Comparison of ENCODE assay signal across 10 mouse cellular contexts in genomic region chr4:139833036-139833634, GRCm38 (mm10). TPM values are rescaled to one million over a fixed set of nuclear protein-coding genes. Genes with fewer than 3 reads are reported as not detected.
DNase-seq lines count a peak whose midpoint lies in the region; ATAC-seq lines count a peak whose summit lies in the region.
"Had no signal": no experiment of that assay in that cellular context is flagged by ENCODE, and none has a peak within 500 bp of the region (broad histone marks: within the 10 kb centered on the region; RNA-seq: fewer than 3 reads in every experiment).

Pax7 (minus strand) TSS chr4:139833528.

- H3K27ac ChIP-seq in liver, embryonic 12.5 days, result no peak within 1 kb of the TSS
- H3K27ac ChIP-seq in hindbrain, embryonic 15.5 days (replicated peaks), result no peak within 1 kb of the TSS
- no peak within 1 kb of the TSS for H3K27ac ChIP-seq in neural tube, embryonic 14.5 days (ENCODE audit: low read depth, low read length)

- H3K9me3 ChIP-seq in liver, embryonic 12.5 days (replicated peaks), result no peaks in the 10 kb centered on the region
- no peaks in the 10 kb centered on the region for H3K9me3 ChIP-seq in hindbrain, embryonic 15.5 days
- no peaks in the 10 kb centered on the region for H3K9me3 ChIP-seq in neural tube, embryonic 14.5 days (ENCODE audit: control insufficient read depth, low read length)

- H3K4me3 ChIP-seq in liver, embryonic 12.5 days, result no peak within 1 kb of the TSS
- H3K4me3 ChIP-seq in hindbrain, embryonic 15.5 days, result peak within 1 kb of the TSS; percentile 23
- peak within 1 kb of the TSS; percentile 29 for H3K4me3 ChIP-seq in neural tube, embryonic 14.5 days (ENCODE audit: low read depth, low read length)

- peak within 1 kb of the TSS; percentile 10; the same call in 1 of the 2 replicates for H3K4me2 ChIP-seq in liver, embryonic 12.5 days
- peak within 1 kb of the TSS; percentile 41 for H3K4me2 ChIP-seq in hindbrain, embryonic 15.5 days
- H3K4me2 ChIP-seq in neural tube, embryonic 14.5 days (ENCODE audit: low read depth, low read length), result peak within 1 kb of the TSS; percentile 44

- peaks cover 100% of the 10 kb centered on the region for H3K27me3 ChIP-seq in liver, embryonic 12.5 days (replicated peaks)
- peaks cover 80% of the 10 kb centered on the region for H3K27me3 ChIP-seq in hindbrain, embryonic 15.5 days
- H3K27me3 ChIP-seq in neural tube, embryonic 14.5 days (ENCODE audit: control insufficient read depth, insufficient read depth, low read length), result peaks cover 22% of the 10 kb centered on the region

- WGBS in liver, embryonic 12.5 days (ENCODE audit: insufficient replicate concordance), result 2% methylated on average over 37 of the region's 41 CpGs
- 0% methylated on average over 30 of the region's 41 CpGs for WGBS in hindbrain, embryonic 15.5 days
- whole genome bisulfite sequencing in neural tube, embryonic 14.5 days, result under 1% methylated on average over 28 of the region's 41 CpGs

- ATAC-seq in liver, embryonic 12.5 days, result no peak
- ATAC-seq in hindbrain, embryonic 15.5 days (ENCODE audit: low FRiP score, low read depth), result no peak
- no peak for ATAC-seq in neural tube, embryonic 14.5 days (ENCODE audit: low read depth)

- H3K9ac ChIP-seq in liver, embryonic 12.5 days, result no peak within 1 kb of the TSS
- H3K9ac ChIP-seq in hindbrain, embryonic 15.5 days, result no peak within 1 kb of the TSS
- 0 out of 2 replicates have a peak within 1 kb of the TSS, but pooled peaks have one; percentile 25 for H3K9ac ChIP-seq in neural tube, embryonic 14.5 days (replicated peaks; ENCODE audit: low read depth, low read length)

- DNase-seq in adrenal gland, postnatal 10 days, result peak; percentile 27
- no peak for DNase-seq in adrenal gland, postnatal 4 days (ENCODE audit: low spot score in 2 of 2)
- no peak for DNase-seq in liver
- DNase-seq in frontal cortex, postnatal 25 days (ENCODE audit: low spot score in 2 of 2), result no peak
- no peak for DNase-seq in spleen, postnatal 14 days (ENCODE audit: low spot score in 2 of 2)

- H3K4me1 ChIP-seq in liver, embryonic 12.5 days, result no peaks in the 10 kb centered on the region
- peaks cover 25% of the 10 kb centered on the region for H3K4me1 ChIP-seq in hindbrain, embryonic 15.5 days (replicated peaks)
- peaks cover 12% of the 10 kb centered on the region for H3K4me1 ChIP-seq in neural tube, embryonic 14.5 days (ENCODE audit: control insufficient read depth, insufficient read depth, low read length)

- H3K36me3 ChIP-seq in liver, embryonic 12.5 days, result no peaks in the 10 kb centered on the region
- H3K36me3 ChIP-seq in hindbrain, embryonic 15.5 days, result no peaks in the 10 kb centered on the region
- H3K36me3 ChIP-seq in neural tube, embryonic 14.5 days (ENCODE audit: control insufficient read depth, insufficient read depth, low read length), result no peaks in the 10 kb centered on the region

RNA-seq across cellular contexts. Expression of gene Pax7, which starts in this region (rescaled TPM):
- total RNA-seq in adrenal gland, postnatal 10 days (2021), result under 1 TPM; 0.15 to 0.64 TPM
- under 1 TPM; 0.11 to 0.40 TPM for total RNA-seq in adrenal gland, postnatal 4 days (2021)
- polyA plus RNA-seq in liver, embryonic 12.5 days (2016; fragmentation: Nextera tagmentation; extraction: Ambion mirVana), result 0.07 TPM in 1 of 2 replicates, not detected in the other
- polyA plus RNA-seq in hindbrain, embryonic 15.5 days (2015; fragmentation: Nextera tagmentation; extraction: Ambion mirVana), result 0.39 and 1.1 TPM in 2 replicates
- polyA plus RNA-seq in neural tube, embryonic 14.5 days (2014; fragmentation: Nextera tagmentation; extraction: Ambion mirVana), result 0.19 and 0.27 TPM in 2 replicates
- total RNA-seq: adrenal gland, postnatal 36 days; left cerebral cortex, postnatal 14 days had no signal

Comparison
In these comparisons a context has a peak if more than half of its experiments do, and no peak if none do; other contexts are left out.
1. Peak in DNase-seq in adrenal gland, postnatal 10 days; RNA of the gene not detected or under 1 TPM.